Mouse (Mus musculus) left cerebral cortex, adult 8-10 months (tissue): ENCODE measurements at regions not wholly inside any gene's neighbourhood (a gene's known extent, or its start where the extent isn't known, plus 50 kb on each side); places are given as distances from the start of the nearest gene placed in this dataset.

Experiments
- DNase-seq, 2 experiments: peaks; one replicate each; pipeline ENCODE4 v3.0.0; 2022; ENCODE audit warnings: low spot score in 2 of 2

GRCm38 (mm10) chr5:46488140-46488942, 630.9 kb upstream of the Lcorl start:
- DNase-seq, result no peak

- DNase-seq, result no peak
Observed at GRCm38 (mm10) chr5:46486740-46487326, 629.4 kb upstream of the Lcorl start.

- DNase-seq, result no peak
Observed at GRCm38 (mm10) chr5:46456356-46456755, 598.9 kb upstream of the Lcorl start.

GRCm38 (mm10) chr5:46448274-46448673, 590.9 kb upstream of the Lcorl start:
- no peak for DNase-seq

- DNase-seq, result no peak
Observed at GRCm38 (mm10) chr5:46445844-46446243, 588.4 kb upstream of the Lcorl start.

GRCm38 (mm10) chr5:46445122-46445521, 587.7 kb upstream of the Lcorl start:
- no peak for DNase-seq

GRCm38 (mm10) chr5:46443805-46444340, 586.5 kb upstream of the Lcorl start:
- DNase-seq, result no peak

- no peak for DNase-seq
Observed at GRCm38 (mm10) chr5:46442600-46443248, 585.3 kb upstream of the Lcorl start.

GRCm38 (mm10) chr5:46441716-46442115, 584.3 kb upstream of the Lcorl start:
- DNase-seq, result no peak

- no peak for DNase-seq
Observed at GRCm38 (mm10) chr5:46431644-46432367, 574.4 kb upstream of the Lcorl start.

GRCm38 (mm10) chr5:46422738-46423137, 565.3 kb upstream of the Lcorl start:
- DNase-seq, result no peak

- no peak for DNase-seq
Observed at GRCm38 (mm10) chr5:46406969-46407368, 549.6 kb upstream of the Lcorl start.

- DNase-seq, result no peak
Observed at GRCm38 (mm10) chr5:46406404-46406803, 549.0 kb upstream of the Lcorl start.

GRCm38 (mm10) chr5:46386591-46386990, 529.2 kb upstream of the Lcorl start:
- DNase-seq, result no peak

GRCm38 (mm10) chr5:46367328-46367727, 509.9 kb upstream of the Lcorl start:
- no peak for DNase-seq

GRCm38 (mm10) chr5:46363661-46364060, 506.2 kb upstream of the Lcorl start:
- DNase-seq, result no peak

GRCm38 (mm10) chr5:46361637-46362036, 504.2 kb upstream of the Lcorl start:
- no peak for DNase-seq

GRCm38 (mm10) chr5:46348448-46348847, 491.0 kb upstream of the Lcorl start:
- no peak for DNase-seq

- peak; percentile 29 to 76 for DNase-seq
Observed at GRCm38 (mm10) chr5:46347368-46348083, 490.1 kb upstream of the Lcorl start.

- no peak for DNase-seq
Observed at GRCm38 (mm10) chr5:46338461-46338860, 481.0 kb upstream of the Lcorl start.

- no peak for DNase-seq
Observed at GRCm38 (mm10) chr5:46330880-46331279, 473.5 kb upstream of the Lcorl start.
